Mouse (Mus musculus) embryonic fibroblast, embryonic 13.5 days (primary cell): Measurements from ENCODE around the gene Mrnip. TPM values are rescaled to one million over a fixed set of nuclear protein-coding genes. Genes with fewer than 3 reads are reported as not detected.

Source experiments
- H3K27ac ChIP-seq: 2 replicates; pipeline ENCODE4 v1.5.1; 2012; ENCODE audit warnings: low read length, control low read depth, inconsistent platforms; ENCODE audit not compliant: insufficient read depth
- H3K4me1 ChIP-seq: 2 replicates; pipeline ENCODE4 v1.6.1; 2011; ENCODE audit warnings: low read length; ENCODE audit not compliant: control insufficient read depth, insufficient read depth
- H3K4me3 ChIP-seq: 2 replicates; pipeline ENCODE4 v1.5.1; 2011; ENCODE audit warnings: mild to moderate bottlenecking, control low read depth, low read length; ENCODE audit not compliant: insufficient read depth
- CTCF ChIP-seq: IDR thresholded peaks from 2 replicates; pipeline ENCODE4 v1.5.1; 2011; ENCODE audit warnings: mild to moderate bottlenecking, control low read depth, low read length, moderate library complexity, borderline replicate concordance; ENCODE audit not compliant: insufficient read depth
- POLR2A ChIP-seq: IDR thresholded peaks from 2 replicates; pipeline ENCODE4 v1.6.1; 2011; ENCODE audit warnings: low read depth, mild to moderate bottlenecking, control low read depth, low read length, moderate library complexity
- polyA plus RNA-seq: library from polyadenylated mRNA; stranded (reverse); fragments of >200 nt; gene quantifications from 2 replicates; pipeline ENCODE4 v1.2.4, GENCODE M21; 2011; ENCODE audit warnings: low read depth; ENCODE audit not compliant: missing spikeins, insufficient read length

The Mrnip gene
- polyA plus RNA-seq, 1 experiment = 2.9 TPM

DNA sequence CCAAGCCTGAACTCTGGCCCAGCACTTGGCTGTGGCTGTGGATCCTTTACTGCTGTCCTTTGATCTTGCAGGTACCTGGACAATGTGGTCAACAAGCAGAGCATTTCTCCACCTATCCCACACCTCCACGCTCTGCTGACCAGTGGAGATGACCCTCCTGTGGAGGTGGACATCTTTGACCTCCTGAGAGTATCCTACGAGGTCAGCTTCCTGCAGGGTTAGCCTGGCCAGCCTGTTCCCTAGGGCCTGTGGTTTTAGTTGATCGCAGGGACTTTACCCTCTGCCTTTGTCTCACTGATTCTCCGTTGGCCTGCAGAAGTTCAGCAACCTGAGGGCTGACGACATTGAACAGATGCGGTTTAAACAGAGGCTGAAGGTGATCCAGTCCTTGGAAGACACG lies 15.9 kb upstream of the Mrnip start:
- H3K4me1 ChIP-seq = peaks cover 7% of the 10 kb centered on the region; the same call in 1 of the 2 replicates
- H3K27ac ChIP-seq = no peak overlapping the region
- H3K4me3 ChIP-seq = no peak overlapping the region
- no peak for TF ChIP-seq POLR2A
- TF ChIP-seq CTCF = no peak

DNA sequence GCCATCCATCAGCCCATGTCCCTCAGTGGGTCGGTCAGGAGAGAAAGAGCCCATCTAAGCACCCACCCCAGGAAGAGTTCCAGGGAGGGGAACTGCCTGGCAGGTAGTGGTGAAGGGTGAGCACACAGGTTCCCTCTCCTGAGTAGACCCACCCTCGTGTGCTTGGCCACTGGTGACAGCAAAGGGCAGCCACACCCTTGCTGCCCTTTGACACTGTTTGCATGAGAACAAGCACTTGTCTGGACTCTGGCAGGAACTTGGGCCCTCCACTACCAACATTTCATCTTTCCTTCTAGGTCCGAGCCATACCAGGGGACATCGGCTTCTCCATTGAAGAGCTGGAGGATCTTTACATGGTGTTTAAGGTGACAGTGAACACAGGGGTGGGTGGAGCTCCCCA lies 14.9 kb upstream of the Mrnip start:
- Histone ChIP-seq H3K4me3 (no peak overlapping the region), H3K4me1 (peaks cover 7% of the 10 kb centered on the region; the same call in 1 of the 2 replicates), H3K27ac (no peak overlapping the region)
- TF ChIP-seq POLR2A = no peak
- TF ChIP-seq CTCF = no peak

DNA sequence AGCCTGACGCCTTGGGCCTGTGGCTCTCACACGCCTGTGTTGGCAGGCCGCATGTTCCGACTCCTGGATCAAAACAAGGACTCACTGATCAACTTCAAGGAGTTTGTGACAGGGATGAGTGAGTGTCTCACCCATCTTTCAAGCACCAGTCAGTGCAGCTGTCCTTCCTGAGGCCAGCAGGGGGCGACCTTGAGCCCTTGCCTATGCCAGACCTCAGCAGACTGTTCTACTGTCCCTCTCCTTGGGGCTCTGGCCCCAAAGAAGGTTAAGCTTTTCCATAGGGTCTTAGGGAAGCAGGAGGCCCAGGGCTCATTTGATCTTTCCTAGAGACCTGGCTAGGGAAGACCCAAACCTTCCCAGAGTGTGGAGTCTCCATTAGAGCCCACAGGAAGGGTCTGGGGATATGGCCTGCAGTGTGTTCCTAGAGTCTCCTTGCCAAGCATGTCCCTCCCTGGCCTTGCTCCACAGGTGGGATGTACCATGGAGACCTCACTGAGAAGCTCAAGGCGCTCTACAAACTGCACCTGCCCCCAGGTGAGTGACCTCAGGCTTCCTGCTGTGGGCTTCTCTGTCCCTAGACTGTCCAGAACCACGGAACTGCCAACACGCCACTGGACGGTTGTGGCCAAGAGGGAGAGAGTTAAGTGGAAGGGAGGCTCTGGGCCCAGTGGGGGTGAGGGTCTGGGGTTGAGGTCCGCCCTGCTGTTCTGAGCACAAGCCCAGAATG lies 12.5 kb upstream of the Mrnip start:
- Histone ChIP-seq H3K4me3 (no peak overlapping the region), H3K4me1 (no peaks in the 10 kb centered on the region), H3K27ac (no peak overlapping the region)
- no peak for TF ChIP-seq POLR2A
- peak; percentile 90; the same call in 1 of the 2 replicates for TF ChIP-seq CTCF

GRCm38 (mm10) chr11:50162338-50163050 lies 11.8 kb upstream of the Mrnip start:
- Histone ChIP-seq H3K4me3 (no peak overlapping the region), H3K4me1 (no peaks in the 10 kb centered on the region), H3K27ac (no peak overlapping the region)
- TF ChIP-seq POLR2A = no peak

DNA sequence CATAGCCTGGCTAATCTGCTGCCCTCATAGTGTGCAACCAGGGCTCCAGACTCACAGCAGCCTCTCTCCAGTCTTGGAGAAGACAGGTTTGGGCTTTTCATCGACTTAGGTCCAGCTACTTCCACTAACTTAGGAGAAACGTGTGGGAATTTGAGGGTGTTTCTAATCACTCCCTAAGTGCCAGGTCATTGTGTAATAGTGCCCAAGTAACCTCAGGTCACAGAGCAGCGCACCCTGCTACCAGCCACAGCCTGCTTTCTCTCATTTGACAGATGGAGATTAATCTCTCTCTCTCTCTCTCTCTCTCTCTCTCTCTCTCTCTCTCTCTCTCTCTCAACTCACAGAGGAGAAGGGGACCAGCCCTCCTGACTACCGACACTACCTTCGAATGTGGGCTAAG lies 5.9 kb upstream of the Mrnip start:
- TF ChIP-seq CTCF = no peak
- TF ChIP-seq POLR2A = no peak
- Histone ChIP-seq H3K27ac (no peak overlapping the region), H3K4me3 (no peak overlapping the region), H3K4me1 (no peaks in the 10 kb centered on the region)

- H3K4me1 ChIP-seq = peaks cover 3% of the 10 kb centered on the region; the same call in 1 of the 2 replicates
- H3K27ac ChIP-seq = no peak overlapping the region
- TF ChIP-seq CTCF (no peak), POLR2A (peak; percentile 87)
- peak overlapping the region; percentile 78 for H3K4me3 ChIP-seq
Measured at GRCm38 (mm10) chr11:50174730-50175187, 515 bp downstream of the Mrnip start.

- H3K27ac ChIP-seq = no peak overlapping the region
- TF ChIP-seq POLR2A (no peak), CTCF (no peak)
- H3K4me1 ChIP-seq = peaks cover 3% of the 10 kb centered on the region; the same call in 1 of the 2 replicates
- no peak overlapping the region for H3K4me3 ChIP-seq
Measured at GRCm38 (mm10) chr11:50176351-50176750, 2.1 kb downstream of the Mrnip start.

- Histone ChIP-seq H3K4me1 (peaks cover 3% of the 10 kb centered on the region; the same call in 1 of the 2 replicates), H3K4me3 (no peak overlapping the region), H3K27ac (no peak overlapping the region)
- no peak for TF ChIP-seq CTCF
- no peak for TF ChIP-seq POLR2A
Measured at GRCm38 (mm10) chr11:50177111-50177510, 2.9 kb downstream of the Mrnip start.

DNA sequence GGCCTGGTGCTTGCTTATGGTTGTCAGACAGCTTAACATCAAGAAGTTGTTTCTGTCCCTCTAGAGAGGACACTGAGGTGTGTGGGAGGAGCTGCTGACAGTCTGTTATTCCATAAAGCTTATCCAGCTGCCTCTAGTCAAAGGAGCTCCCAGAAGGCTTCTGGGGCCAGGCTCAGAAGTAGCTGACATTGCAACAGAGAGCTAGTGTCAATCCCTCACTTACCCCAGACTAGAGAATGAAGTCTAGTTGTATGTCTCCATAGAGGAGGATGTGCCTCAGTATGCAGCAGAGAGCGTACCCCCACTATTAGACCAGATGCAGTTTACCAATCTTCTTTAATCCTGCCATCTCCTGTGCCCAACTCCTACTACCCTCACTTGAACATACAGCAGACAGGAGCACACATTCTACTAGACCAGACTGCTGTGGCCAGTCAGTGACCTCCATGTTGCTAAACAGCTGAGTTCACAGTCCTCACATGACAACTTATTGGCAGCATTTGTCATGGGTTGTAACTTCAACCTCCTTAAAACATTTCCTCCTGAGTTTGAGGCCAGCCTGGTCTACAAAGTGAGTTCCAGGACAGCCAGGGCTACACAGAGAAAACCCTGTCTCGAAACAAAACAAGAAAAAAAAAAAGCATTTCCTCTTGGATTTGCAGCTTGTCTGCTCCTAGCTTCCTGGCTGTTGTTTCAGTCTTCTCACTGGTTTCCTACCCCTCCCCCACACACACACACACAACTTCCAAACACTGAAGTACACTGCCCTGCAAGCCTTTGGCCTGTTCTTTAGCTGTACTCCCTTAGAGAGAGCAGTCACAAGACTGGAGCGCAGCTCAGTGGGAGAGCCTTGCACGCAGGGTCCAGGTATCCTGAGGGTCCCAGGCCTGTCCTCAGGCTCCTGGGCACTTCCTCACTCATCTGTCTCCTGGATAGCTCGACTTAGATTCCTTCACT lies 4.6 kb downstream of the Mrnip start:
- H3K27ac ChIP-seq = no peak overlapping the region
- TF ChIP-seq POLR2A (no peak), CTCF (no peak)
- peaks cover 3% of the 10 kb centered on the region; the same call in 1 of the 2 replicates for H3K4me1 ChIP-seq
- no peak overlapping the region for H3K4me3 ChIP-seq
